Mouse (Mus musculus) heart, adult 2 months (tissue): ENCODE data around the gene Ftsj1. TPM values are rescaled to one million over a fixed set of nuclear protein-coding genes. Genes with fewer than 3 reads are reported as not detected.
A peak's percentile ranks its signal among the peaks of the same experiment; 100 is the strongest.

ENCODE experiments used
- DNase-seq, 2 experiments: peaks; one replicate each; pipeline ENCODE4 v3.0.0; 2021
- H3K27ac ChIP-seq: fragments of 200-600 bp; 2 replicates; pipeline ENCODE4 v1.8.1; 2022
- H3K27me3 ChIP-seq: fragments of 200-500 bp; 2 replicates; pipeline ENCODE4 v1.6.1; 2012; ENCODE audit warnings: mild to moderate bottlenecking, low read length, inconsistent platforms, mixed read lengths; ENCODE audit not compliant: control insufficient read depth, insufficient read depth
- H3K36me3 ChIP-seq: fragments of 200-500 bp; 2 replicates; pipeline ENCODE4 v1.6.1; 2012; ENCODE audit warnings: low read length, inconsistent platforms; ENCODE audit not compliant: control insufficient read depth, insufficient read depth
- H3K4me1 ChIP-seq: fragments of 200-500 bp; 2 replicates; pipeline ENCODE4 v1.6.1; 2011; ENCODE audit warnings: low read length; ENCODE audit not compliant: control insufficient read depth, insufficient read depth
- H3K4me3 ChIP-seq: fragments of 200-600 bp; 2 replicates; pipeline ENCODE4 v1.8.1; 2022
- H3K79me2 ChIP-seq: fragments of 200-500 bp; replicated peaks from 2 replicates; pipeline ENCODE4 v1.6.1; 2012; ENCODE audit warnings: mild to moderate bottlenecking, inconsistent platforms, low read length, moderate library complexity, mixed read lengths; ENCODE audit not compliant: control insufficient read depth, insufficient read depth
- H3K9ac ChIP-seq: fragments of 200-500 bp; 2 replicates; pipeline ENCODE4 v1.6.1; 2012; ENCODE audit warnings: low read depth, mild to moderate bottlenecking, control low read depth, inconsistent platforms, low read length, mixed read lengths
- CTCF ChIP-seq: fragments of 200-600 bp; IDR thresholded peaks from 2 replicates; pipeline ENCODE4 v1.8.1; 2022; ENCODE audit warnings: antibody characterized with exemption, mild to moderate bottlenecking, moderate library complexity
- EP300 ChIP-seq: fragments of 200-500 bp; IDR thresholded peaks from 2 replicates; pipeline ENCODE4 v1.6.1; 2011; ENCODE audit warnings: low read depth, low read length, control low read depth; ENCODE audit not compliant: insufficient read depth
- POLR2A ChIP-seq: fragments of 200-500 bp; IDR thresholded peaks from 2 replicates; pipeline ENCODE4 v1.6.1; 2011; ENCODE audit warnings: mild to moderate bottlenecking, low read depth, low read length, control low read depth; ENCODE audit not compliant: insufficient read depth
- WGBS: fragments of 180-500 bp; shearing (Covaris S2); methylation state at CpG from one replicate; pipeline ENCODE4 v1.1.7; 2018; 5-methylcytosine and 5-hydroxymethylcytosine counted together
- intact Hi-C: fragments of 180-260 bp; cut with DNase I; formaldehyde crosslinking; loops from one replicate; pipeline ENCODE4 v1.15.1; 2025
- polyA plus RNA-seq: library from polyadenylated mRNA; depleted of rRNA; stranded (reverse); fragments of >200 nt; gene quantifications from 2 replicates; pipeline ENCODE4 v1.2.3, GENCODE M21; 2012; rRNA removed
- total RNA-seq, 2 experiments: library from RNA; stranded (reverse); gene quantifications; 2 replicates each; pipeline ENCODE4 v1.2.3; 2021

The Ftsj1 gene
- total and polyA plus RNA-seq, 3 experiments = 9.6 to 20.0 (median 11.8) TPM

GRCm38 (mm10) chrX:8205088-8205487, 47.1 kb downstream of the Ftsj1 start:
- H3K4me3 ChIP-seq = no peak overlapping the region
- intact Hi-C loops = loop anchor here (5.0 kb wide), 1 partner anchor 42 kb away; no protein-coding TSS in a partner anchor
- no peak for DNase-seq
- no peaks in the 10 kb centered on the region for H3K27me3 ChIP-seq
- H3K79me2 ChIP-seq = no peaks in the 10 kb centered on the region
- 61% methylated on average over 4 of the region's 4 CpGs for WGBS
- H3K36me3 ChIP-seq = no peaks in the 10 kb centered on the region
- no peak overlapping the region for H3K27ac ChIP-seq
- H3K9ac ChIP-seq = no peak overlapping the region
- no peak for TF ChIP-seq CTCF
- TF ChIP-seq EP300 = no peak
- TF ChIP-seq POLR2A = no peak
- no peaks in the 10 kb centered on the region for H3K4me1 ChIP-seq

- no peaks in the 10 kb centered on the region for H3K27me3 ChIP-seq
- TF ChIP-seq CTCF (no peak), POLR2A (no peak), EP300 (no peak)
- no peaks in the 10 kb centered on the region for H3K4me1 ChIP-seq
- no peak overlapping the region for H3K9ac ChIP-seq
- WGBS = 84% methylated on average over 10 of the region's 10 CpGs
- H3K4me3 ChIP-seq = no peak overlapping the region
- H3K36me3 ChIP-seq = no peaks in the 10 kb centered on the region
- intact Hi-C loops = no loop called here
- no peak for DNase-seq
- no peaks in the 10 kb centered on the region for H3K79me2 ChIP-seq
- H3K27ac ChIP-seq = no peak overlapping the region
Measured at GRCm38 (mm10) chrX:8204076-8204475, 48.1 kb downstream of the Ftsj1 start.

- Histone ChIP-seq H3K36me3 (no peaks in the 10 kb centered on the region), H3K27ac (no peak overlapping the region), H3K79me2 (no peaks in the 10 kb centered on the region), H3K9ac (no peak overlapping the region), H3K4me3 (no peak overlapping the region), H3K27me3 (no peaks in the 10 kb centered on the region), H3K4me1 (no peaks in the 10 kb centered on the region)
- intact Hi-C loops = no loop called here
- 85% methylated on average over 14 of the region's 14 CpGs for WGBS
- no peak for DNase-seq
- TF ChIP-seq CTCF (no peak), EP300 (no peak), POLR2A (no peak)
Measured at GRCm38 (mm10) chrX:8203105-8203504, 49.1 kb downstream of the Ftsj1 start.

- no peaks in the 10 kb centered on the region for H3K79me2 ChIP-seq
- peak in 1 of 2 experiments; percentile 4 for DNase-seq
- H3K27me3 ChIP-seq = no peaks in the 10 kb centered on the region
- H3K4me3 ChIP-seq = peak within 1 kb of the TSS; percentile 65
- no peaks in the 10 kb centered on the region for H3K4me1 ChIP-seq
- H3K27ac ChIP-seq = peak within 1 kb of the TSS; percentile 73
- 27% methylated on average over 10 of the region's 10 CpGs for WGBS
- no peaks in the 10 kb centered on the region for H3K36me3 ChIP-seq
- TF ChIP-seq POLR2A (no peak), EP300 (no peak), CTCF (no peak)
- intact Hi-C loops = loop anchor here (2.0 to 5.0 kb wide), 2 partner anchors 17 to 61 kb away; partner anchors contain the start of genes Tbc1d25 and Wdr13
- H3K9ac ChIP-seq = peak within 1 kb of the TSS; percentile 96
Measured at GRCm38 (mm10) chrX:8193419-8193723, 58.8 kb downstream of the Ftsj1 start, which contains the start of gene Ebp. Gene Ebp (minus strand): TSS chrX:8193512.

- TF ChIP-seq POLR2A = peak; percentile 84
- 0 out of 2 replicates have a peak, but pooled peaks have one; percentile 29 for TF ChIP-seq EP300
- TF ChIP-seq CTCF = no peak
- Histone ChIP-seq H3K4me3 (peak overlapping the region; percentile 65), H3K9ac (peak overlapping the region; percentile 96), H3K4me1 (no peaks in the 10 kb centered on the region), H3K27me3 (no peaks in the 10 kb centered on the region), H3K79me2 (no peaks in the 10 kb centered on the region), H3K36me3 (no peaks in the 10 kb centered on the region), H3K27ac (peak overlapping the region; percentile 73)
- peak; percentile 76 to 87 for DNase-seq
- intact Hi-C loops = loop anchor here (2.0 to 5.0 kb wide), 2 partner anchors 16 to 61 kb away; partner anchors contain the start of genes Tbc1d25 and Wdr13
- 14% methylated on average over 38 of the region's 38 CpGs for WGBS
Measured at GRCm38 (mm10) chrX:8192640-8193418, 59.4 kb downstream of the Ftsj1 start.

- Histone ChIP-seq H3K27me3 (no peaks in the 10 kb centered on the region), H3K27ac (peak overlapping the region; percentile 73), H3K36me3 (no peaks in the 10 kb centered on the region), H3K79me2 (no peaks in the 10 kb centered on the region), H3K4me1 (no peaks in the 10 kb centered on the region), H3K4me3 (peak overlapping the region; percentile 65), H3K9ac (peak overlapping the region; percentile 96)
- intact Hi-C loops = loop anchor here (2.0 to 5.0 kb wide), 2 partner anchors 15 to 60 kb away; partner anchors contain the start of genes Tbc1d25 and Wdr13
- no peak for TF ChIP-seq POLR2A
- no peak for TF ChIP-seq EP300
- no peak for TF ChIP-seq CTCF
- DNase-seq = no peak
- 12% methylated on average over 13 of the region's 13 CpGs for WGBS
Measured at GRCm38 (mm10) chrX:8192126-8192639, 60.0 kb downstream of the Ftsj1 start.

Other genes starting within 250 kb of the Ftsj1 start
- not detected for gene Glod5, start 233.9 kb downstream of the Ftsj1 start, total RNA-seq
- gene Glod5, start 233.9 kb downstream of the Ftsj1 start, polyA plus RNA-seq = not detected in 2 replicates
- 1 to 10 TPM; 3.6 to 3.9 TPM for gene Suv39h1, start 177.6 kb downstream of the Ftsj1 start, total RNA-seq
- 4.6 and 6.1 TPM in 2 replicates for gene Suv39h1, start 177.6 kb downstream of the Ftsj1 start, polyA plus RNA-seq
- 1 to 10 TPM; 1.7 to 2.6 TPM for gene Was, start 161.9 kb downstream of the Ftsj1 start, total RNA-seq
- gene Was, start 161.9 kb downstream of the Ftsj1 start, polyA plus RNA-seq = 1.9 and 2.2 TPM in 2 replicates
- gene Wdr13, start 119.5 kb downstream of the Ftsj1 start, total RNA-seq = 10 to 100 TPM; 35.1 to 39.6 TPM
- gene Wdr13, start 119.5 kb downstream of the Ftsj1 start, polyA plus RNA-seq = 56.0 and 60.2 TPM in 2 replicates
- gene Rbm3, start 106.5 kb downstream of the Ftsj1 start, total RNA-seq = 10 to 100 TPM; 38.1 to 78.9 TPM
- gene Rbm3, start 106.5 kb downstream of the Ftsj1 start, polyA plus RNA-seq = 44.1 and 55.3 TPM in 2 replicates
- gene Tbc1d25, start 76.2 kb downstream of the Ftsj1 start, total RNA-seq = 1 to 10 TPM; 3.7 to 4.3 TPM
- 8.7 and 8.9 TPM in 2 replicates for gene Tbc1d25, start 76.2 kb downstream of the Ftsj1 start, polyA plus RNA-seq
- gene Ebp, start 58.9 kb downstream of the Ftsj1 start, total RNA-seq = 10 to 100 TPM; 15.2 to 23.1 TPM
- 37.3 and 40.2 TPM in 2 replicates for gene Ebp, start 58.9 kb downstream of the Ftsj1 start, polyA plus RNA-seq
- gene Porcn, start 45.9 kb downstream of the Ftsj1 start, total RNA-seq = 1 to 10 TPM; 2.3 to 2.9 TPM
- 11.9 and 15.8 TPM in 2 replicates for gene Porcn, start 45.9 kb downstream of the Ftsj1 start, polyA plus RNA-seq
- 1 to 10 TPM in 1 of 2 experiments, under 1 TPM in 1; 0.29 to 1.4 TPM for gene Slc38a5, start 18.7 kb upstream of the Ftsj1 start, total RNA-seq
- gene Slc38a5, start 18.7 kb upstream of the Ftsj1 start, polyA plus RNA-seq = 0.70 and 1.9 TPM in 2 replicates
- not detected for gene Ssxb10, start 75.0 kb upstream of the Ftsj1 start, total RNA-seq
- not detected in 2 replicates for gene Ssxb10, start 75.0 kb upstream of the Ftsj1 start, polyA plus RNA-seq
- not detected for gene Ssxb9, start 114.6 kb upstream of the Ftsj1 start, total RNA-seq
- not detected in 2 replicates for gene Ssxb9, start 114.6 kb upstream of the Ftsj1 start, polyA plus RNA-seq
- not detected for gene Ssxb1, start 160.9 kb upstream of the Ftsj1 start, total RNA-seq
- gene Ssxb1, start 160.9 kb upstream of the Ftsj1 start, polyA plus RNA-seq = not detected in 2 replicates
- gene Ssxb2, start 209.3 kb upstream of the Ftsj1 start, total RNA-seq = not detected
- not detected in 2 replicates for gene Ssxb2, start 209.3 kb upstream of the Ftsj1 start, polyA plus RNA-seq